Mouse (Mus musculus): ENCODE measurements around the gene Snapc3.

DNA sequence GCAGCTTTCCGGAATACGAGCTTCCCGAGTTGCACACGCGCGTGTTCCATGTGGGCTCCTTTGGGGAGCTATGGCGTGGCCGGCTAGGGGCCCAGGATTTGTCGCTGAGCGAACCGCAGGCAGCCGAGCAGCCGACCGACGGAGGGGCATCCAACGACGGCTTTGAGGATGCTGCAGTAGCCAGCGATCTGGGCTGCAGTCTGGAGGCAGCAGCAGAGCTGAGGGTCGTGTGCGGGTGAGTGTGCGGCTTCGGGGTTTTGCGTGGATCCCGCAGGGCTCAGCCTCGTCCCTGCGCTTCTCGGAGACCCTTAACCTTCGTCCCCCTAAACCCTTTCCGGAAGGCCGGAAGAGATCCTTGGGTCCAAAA, 279 bp downstream of the Snapc3 start:
- TF ChIP-seq CTCF (IDR thresholded peaks at IDR 0.05; ENCODE audit: insufficient read depth, low read depth, low read length) (no peak), POLR2A (IDR thresholded peaks at IDR 0.05; ENCODE audit: insufficient read depth, low read depth, low read length) (no peak)
